Mouse (Mus musculus): Measurements from ENCODE around the gene Lpar3.

Gene Lpar3

DNA sequence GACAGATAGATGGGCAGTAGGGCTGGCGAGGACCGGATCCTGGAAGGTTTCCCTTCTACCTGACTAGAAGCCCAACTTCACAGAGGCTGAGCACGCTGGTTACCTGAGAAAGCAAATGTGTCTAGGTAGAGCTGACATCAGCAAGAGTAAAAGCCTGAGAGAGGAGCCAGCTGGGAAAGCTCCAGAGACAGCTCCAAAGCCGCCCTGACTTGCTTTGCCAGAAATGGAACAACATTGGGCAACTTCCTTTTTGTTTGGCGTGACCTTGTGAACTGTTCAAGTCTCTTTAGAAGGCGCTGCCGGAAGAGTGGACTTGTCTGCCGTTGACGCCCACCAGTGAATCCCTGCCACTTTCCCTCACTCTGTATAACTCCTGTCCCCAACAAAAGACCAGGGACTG lies 39.4 kb downstream of the Lpar3 start:
- DNase-seq (ENCODE audit: low spot score in 2 of 2) = no peak

DNA sequence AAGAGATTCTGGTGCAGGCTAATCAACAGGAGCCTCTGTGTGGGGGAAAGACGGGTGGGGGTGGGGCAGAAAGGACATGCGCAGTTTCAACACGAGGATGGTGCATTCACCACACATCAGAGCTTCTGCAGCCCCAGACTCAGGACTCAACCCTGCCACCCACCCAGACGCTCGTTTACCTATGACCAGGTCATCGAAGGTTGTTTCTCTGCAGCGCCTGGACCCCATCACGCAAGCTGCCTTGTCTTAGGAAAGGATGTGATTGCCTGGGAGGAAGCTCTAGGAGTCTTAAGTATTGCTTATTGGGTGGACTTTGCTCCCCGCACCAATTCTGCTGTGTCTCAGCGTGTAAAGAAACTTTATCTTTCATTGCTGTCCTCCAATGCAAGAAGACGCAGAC lies 40.1 kb downstream of the Lpar3 start:
- DNase-seq (ENCODE audit: low spot score in 2 of 2) = no peak

DNA sequence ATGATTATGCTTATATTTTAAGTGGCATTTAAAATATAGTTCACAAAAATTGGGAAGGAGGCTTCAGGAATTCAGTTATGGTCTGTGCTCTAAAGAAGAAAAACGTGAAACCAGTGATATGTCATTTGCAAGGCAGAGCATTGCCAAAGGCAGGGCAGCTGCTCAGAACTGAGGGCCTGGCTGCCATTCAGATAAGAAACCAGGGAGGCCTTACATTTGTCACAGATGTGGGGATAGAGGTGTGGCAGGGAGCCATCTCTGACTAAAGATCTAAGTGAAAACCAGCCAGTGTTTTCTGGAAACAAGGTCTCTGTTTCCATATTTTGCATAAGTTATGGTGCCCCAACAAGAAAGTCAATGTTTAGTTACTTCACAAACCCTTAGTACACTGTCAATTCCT lies 41.8 kb downstream of the Lpar3 start:
- DNase-seq (ENCODE audit: low spot score in 2 of 2) = peak; percentile 42 to 47

DNA sequence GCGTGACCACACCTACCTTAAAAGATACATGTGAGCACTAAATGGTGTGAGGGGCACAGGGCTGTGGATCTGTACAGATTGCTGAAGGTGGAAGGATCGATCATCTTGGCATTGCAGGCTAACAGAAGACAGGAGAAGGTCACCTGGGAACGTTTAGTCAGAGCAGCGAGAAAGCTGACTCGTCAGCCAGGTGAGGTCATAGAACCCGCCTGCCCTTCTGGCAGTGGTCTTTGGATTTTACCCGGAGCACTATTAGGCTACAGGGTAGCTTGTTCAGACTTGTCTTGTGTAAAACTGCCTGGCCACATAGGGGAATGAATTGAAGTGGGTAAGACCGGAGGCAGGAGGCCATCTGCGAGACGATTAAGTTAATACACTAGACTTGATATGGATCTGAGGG lies 43.4 kb downstream of the Lpar3 start:
- no peak for DNase-seq (ENCODE audit: low spot score in 2 of 2)

DNA sequence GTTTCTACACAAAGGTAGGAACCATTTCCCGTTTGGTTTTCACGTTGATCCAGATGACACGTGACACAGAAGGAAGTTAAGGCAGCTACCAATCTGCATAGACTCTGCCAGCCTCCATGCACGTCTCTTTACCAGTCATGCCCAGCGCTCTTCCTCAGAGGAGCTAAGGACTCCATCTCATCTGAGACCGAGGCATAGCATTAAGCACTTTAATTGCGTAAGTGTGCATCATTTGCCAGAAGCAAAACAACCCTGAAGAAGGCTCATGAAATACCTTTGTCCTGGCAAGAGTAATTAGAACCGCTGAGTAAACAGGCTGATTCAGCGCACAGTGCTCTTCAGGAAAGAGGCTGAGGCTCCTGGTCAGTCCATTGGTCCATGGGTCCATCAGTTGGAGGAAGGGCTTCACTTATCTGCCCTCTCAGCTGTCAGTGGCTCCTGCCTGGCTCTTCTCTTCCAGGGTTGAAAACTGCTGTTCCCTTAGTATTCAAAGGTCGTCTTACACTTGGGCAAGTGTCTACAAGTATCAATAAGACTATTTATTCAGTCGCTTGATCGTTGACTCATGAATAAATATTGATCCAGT lies 44.9 kb downstream of the Lpar3 start:
- DNase-seq (ENCODE audit: low spot score in 2 of 2) = no peak

DNA sequence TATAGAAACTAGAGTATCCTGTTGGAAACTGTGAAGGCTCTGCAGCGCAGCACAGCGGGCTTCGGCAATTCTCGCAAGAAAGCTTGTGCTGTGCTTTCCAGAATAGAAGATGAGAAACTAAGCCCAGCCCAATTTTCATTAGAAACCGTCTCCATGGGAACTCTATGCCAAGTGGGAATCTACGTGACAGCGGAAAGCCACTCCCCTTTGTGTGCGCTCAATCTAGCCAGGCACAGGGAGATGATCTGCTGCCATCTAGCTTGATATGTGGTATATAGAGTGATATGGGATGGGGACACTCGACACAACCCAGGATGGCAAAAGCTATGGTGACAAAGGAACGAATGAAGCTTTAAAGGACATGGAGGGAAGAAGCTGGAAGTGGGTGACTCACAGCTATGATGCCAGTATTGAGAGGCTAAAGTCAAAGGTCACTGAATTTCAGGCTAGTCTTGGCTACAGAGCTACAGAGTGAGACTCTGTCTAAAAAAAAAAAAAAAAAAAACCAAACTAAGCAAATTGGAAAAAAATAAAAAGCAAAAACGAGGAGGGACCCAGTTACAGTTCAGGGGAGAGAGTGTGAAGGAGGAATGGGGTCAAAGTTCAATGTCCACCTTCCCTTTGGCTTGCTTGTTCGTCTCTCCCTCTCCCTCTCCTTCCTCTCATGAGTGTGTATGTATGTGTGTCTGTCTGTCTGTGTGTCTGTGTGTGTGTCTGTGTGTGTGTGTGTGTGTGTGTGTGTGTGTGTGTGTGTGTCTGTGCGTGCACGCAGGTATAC lies 47.5 kb downstream of the Lpar3 start:
- DNase-seq (ENCODE audit: low spot score in 2 of 2) = peak; percentile 68 to 84

DNA sequence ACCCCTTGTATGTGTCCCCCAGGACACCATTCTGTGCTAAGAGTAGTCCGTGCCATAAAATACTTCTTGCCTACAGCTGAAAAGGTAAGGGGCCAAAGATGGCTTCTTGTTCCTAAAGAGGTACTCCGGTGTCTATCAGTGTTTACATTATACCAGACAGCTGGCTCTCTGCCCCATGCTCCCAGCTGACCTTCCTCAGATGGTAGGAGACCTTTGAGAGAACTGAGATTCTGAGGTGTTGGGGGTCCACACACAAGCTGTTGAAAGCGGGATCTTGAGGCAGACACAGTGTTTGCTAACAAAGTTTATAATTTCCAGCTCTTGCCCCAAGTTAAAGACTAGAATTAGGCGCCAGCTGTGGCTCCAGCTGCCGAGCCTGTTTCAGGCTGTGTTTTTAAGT lies 53.7 kb downstream of the Lpar3 start:
- no peak for DNase-seq (ENCODE audit: low spot score in 2 of 2)

DNA sequence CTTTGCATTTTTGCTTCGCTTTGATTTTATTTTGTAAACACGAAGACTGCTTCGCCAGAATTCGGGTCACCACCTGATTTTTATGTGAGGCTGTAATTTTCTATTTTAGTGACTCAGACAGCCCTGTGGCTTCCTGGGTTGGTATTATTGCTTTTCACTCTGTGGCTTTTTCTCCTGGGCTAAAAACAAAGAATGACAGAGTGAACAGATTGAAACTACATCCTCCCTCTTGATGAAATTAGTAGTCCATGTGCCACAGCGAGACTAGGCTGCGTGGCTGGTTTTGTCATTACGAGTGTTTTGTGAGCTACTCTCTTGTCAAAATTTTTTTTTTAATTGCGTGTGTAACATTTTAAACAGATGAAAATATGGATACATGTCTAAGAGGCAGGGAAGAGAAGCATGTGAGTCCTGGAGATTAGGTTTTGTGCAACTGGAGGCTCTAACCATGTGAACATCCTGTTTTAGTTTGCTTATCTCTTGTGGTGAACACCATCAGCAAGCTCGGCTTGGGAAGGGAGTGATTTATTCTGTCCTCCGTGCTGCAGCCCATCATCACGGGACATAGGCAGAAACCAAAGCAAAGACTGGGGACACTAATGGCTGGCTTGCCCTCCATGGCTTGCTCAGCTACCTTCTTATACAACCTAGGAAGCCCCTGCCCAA lies 54.7 kb downstream of the Lpar3 start:
- DNase-seq (ENCODE audit: low spot score in 2 of 2) = no peak

DNA sequence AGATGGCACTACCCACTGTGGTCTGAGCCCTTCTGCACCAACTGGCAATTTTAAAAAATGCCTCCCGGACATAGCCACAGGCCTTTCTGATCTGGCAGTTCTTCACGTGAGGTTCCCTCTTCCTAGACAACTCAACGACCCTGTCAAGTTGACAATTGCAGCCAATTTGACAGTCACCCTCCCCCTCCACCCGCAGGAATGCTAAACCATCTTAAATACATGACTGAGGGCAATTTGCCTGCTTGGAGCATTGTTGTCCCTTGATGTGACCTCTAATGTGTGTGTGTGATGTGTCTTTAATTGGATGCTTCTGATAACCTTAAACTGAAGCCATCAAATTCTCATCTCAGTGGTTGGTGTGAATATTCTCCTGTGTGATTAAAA lies 55.3 kb downstream of the Lpar3 start:
- peak in 1 of 2 experiments; percentile 0 for DNase-seq (ENCODE audit: low spot score in 2 of 2)

DNA sequence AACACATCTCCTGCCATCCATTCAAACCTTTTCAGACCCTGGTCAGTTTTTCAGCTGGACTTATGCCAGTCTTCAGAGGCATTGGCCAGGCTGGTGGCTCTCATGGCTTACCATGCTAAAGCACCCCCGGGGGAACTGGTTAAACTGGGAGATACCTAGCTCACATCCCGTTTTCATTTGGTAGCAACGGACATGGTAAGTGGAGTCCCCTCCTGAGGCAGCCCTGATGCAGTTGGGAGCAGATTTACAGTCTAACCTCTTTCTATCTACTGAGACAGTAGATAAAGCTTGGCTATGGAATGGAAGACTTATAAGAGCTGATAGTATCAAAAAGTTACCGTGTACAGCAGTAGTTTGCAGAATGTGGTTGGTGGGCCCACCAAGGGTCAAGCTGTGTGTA lies 56.2 kb downstream of the Lpar3 start:
- DNase-seq (ENCODE audit: low spot score in 2 of 2) = no peak

DNA sequence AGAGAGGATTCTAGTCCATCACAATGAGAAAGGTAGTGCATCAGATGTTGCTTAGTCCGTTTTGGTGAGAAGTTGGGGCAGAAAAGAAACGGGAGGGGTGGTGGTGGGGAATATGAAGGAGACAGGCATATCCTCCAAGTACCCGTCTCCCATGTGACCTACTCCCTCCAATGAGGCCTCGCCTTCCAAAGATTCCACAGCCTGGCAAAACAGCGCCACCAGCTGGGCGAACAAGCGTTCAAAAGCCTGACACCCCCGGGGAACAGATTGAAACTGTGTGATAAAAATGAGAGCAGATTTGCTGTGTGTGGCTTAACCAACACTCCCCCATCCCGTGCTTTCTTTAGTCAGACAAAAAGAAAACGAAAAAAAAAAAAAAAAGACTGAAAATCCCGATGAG lies 56.7 kb downstream of the Lpar3 start:
- DNase-seq (ENCODE audit: low spot score in 2 of 2) = peak; percentile 70 to 71

DNA sequence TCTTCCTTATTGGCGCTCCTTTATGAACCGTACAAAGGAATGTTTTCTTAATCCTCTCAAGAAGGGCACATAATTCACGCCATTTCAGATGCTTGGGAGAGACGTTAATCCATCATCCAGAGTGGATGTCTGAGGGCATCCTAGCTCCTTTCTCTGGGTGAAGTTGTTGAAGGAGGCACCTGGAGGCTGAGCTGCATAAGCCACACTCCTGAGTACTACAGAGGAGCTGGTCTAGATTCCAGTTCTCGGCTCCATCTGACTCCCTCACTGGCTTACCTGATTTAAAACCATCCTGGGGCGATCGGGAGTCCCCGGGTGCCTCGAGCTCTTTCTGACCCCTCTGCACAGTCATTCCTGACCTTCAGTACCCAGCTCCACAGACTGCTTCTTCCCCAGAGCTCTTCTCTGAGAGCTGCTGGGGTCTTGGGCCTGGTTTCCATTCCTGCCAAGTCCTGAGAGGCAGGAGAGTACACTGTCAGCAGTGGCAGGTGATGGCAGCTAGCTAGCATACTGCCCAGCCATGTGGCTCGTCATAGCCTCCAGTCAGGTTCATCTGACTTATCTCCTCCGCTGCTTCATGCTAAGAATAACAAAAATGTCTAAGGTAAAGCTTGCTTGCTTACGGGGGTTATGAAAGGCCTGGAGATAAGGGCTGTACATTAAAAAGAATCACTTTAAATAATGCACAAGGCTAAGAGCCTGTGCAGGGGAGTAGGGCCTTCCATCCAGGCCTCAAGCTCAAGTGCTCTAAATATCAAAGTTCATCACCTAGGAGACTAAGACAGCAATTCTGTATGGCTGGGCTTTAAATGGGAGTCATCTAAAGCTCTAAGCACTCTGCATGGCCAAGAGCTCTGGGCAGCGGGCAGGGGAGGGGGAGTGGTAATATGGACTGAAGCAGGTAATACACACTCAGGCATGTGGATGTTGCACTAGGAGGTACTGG lies 57.7 kb downstream of the Lpar3 start:
- DNase-seq (ENCODE audit: low spot score in 2 of 2) = peak in 1 of 2 experiments; percentile 19

DNA sequence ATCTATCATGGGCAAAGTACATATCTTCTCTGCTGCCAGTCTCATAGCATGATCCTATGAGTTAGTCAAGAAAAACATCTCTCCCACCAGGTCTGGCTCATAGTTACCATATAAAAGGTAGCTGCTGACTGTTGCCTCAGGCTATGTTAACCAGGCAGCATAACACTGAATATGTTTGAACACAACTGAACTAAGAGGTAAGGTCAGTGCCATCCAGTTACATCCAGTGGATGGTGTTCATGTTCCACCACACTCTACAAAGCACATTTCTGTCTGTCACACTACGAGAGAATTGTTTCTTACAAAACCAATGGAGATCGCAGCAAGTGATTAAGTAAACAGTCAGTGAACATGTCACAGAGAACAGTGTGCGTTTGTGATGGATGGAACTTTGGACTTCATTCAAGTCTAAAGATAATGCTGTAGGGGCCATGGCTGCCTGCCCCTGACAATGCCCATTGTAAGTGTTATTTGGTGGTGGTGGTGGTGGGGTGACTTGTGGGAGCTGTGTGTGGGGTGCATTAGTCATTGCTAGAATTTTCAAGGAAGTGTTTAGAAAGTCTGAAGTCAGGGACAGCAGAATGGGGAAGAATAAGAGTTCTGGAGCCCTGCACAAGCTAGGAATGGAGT lies 63.1 kb downstream of the Lpar3 start:
- peak in 1 of 2 experiments; percentile 12 for DNase-seq (ENCODE audit: low spot score in 2 of 2)

DNA sequence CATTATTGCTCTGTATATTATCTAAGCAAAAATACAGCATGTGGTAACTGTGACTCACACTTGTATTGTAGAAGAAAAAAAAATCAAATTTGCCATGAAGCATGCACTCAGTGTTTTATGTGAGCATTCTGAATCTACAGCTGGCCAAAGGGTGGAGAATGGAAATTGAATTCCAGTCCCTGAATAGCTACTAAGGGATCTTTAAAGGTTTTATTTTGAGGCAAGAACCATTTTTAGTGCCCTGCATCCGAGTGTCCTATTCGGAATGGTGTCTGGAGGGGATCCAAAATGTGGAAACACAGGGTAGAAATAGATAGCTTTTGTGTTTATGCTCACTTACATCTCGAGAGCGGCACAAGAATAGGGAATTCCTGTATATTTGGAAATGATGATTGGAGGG lies 65.4 kb downstream of the Lpar3 start:
- DNase-seq (ENCODE audit: low spot score in 2 of 2) = peak in 1 of 2 experiments; percentile 53

DNA sequence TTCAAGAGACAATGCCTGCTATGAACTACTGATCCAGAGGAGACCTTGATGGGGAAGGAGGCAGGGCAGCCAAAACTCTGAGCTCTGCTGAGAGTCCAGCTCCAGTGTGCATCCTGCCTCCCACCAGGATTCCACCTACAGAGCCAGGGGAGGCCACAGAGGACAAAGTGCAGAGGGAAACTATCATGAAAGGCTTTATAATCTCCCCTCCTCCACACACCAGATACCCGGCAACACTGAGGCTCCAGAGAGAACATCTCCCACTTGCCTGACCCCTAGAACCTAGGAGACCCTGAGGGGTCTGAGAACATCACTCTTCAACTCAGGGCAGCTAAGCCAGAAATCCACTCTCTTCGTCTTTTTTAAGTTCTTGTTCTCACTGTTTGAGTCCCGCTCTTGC lies 71.2 kb downstream of the Lpar3 start:
- no peak for DNase-seq (ENCODE audit: low spot score in 2 of 2)

DNA sequence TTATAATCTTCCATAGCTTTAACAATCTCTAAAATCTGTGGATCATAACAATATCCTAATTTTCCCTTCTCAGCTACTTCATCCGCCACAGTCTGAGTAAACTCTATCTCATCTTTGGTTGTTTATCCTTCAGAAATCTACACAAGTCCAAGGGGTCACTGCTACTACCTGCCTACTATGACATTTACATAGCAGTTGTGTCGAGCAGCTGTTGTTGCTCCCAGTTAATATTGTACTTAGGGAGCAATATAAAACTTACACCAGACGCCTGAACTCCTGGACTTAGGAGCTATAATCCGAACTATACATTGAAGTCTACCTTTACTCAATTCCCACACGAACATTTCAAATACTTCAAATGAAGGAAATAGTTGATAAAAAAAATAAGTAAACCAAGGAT lies 71.8 kb downstream of the Lpar3 start:
- DNase-seq (ENCODE audit: low spot score in 2 of 2) = no peak

DNA sequence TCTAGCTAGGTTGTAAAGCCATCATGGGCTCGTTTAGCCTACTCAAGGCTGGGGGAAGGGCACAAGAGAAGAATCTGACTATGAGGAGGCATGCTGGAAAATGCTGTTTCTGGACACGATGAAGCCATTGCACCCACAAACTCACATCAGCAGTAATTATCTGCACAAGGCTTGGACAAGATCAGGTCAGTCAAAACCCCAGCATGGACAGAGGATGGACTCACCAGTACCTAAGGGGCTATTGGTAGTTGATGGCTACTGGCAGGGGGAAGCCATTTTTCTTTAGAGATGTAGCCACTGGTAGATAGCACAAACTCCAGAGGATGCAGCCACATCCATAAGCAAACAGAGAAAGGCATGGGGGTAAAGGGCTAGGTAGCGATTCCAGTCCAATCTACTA lies 81.7 kb downstream of the Lpar3 start:
- DNase-seq (ENCODE audit: low spot score in 2 of 2) = no peak

DNA sequence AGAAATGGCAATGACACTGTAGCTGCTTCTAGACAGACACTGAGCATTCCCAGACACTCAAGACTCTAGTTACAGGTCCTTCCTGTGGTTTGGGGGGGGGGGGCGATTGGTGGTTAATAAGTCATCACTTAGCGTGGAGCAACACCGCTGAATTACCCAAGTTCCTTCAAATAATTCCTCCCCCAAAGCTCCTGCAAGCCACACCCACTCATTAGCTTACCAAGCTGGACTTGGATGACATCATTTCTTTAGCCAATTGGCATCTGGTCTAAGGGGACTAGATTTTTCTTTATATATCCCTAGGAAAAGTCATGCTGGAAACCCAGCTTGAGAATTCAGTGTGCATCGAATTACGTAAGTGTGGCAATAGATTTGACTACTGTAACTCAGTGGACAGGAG lies 82.4 kb downstream of the Lpar3 start:
- peak in 1 of 2 experiments; percentile 7 for DNase-seq (ENCODE audit: low spot score in 2 of 2)

DNA sequence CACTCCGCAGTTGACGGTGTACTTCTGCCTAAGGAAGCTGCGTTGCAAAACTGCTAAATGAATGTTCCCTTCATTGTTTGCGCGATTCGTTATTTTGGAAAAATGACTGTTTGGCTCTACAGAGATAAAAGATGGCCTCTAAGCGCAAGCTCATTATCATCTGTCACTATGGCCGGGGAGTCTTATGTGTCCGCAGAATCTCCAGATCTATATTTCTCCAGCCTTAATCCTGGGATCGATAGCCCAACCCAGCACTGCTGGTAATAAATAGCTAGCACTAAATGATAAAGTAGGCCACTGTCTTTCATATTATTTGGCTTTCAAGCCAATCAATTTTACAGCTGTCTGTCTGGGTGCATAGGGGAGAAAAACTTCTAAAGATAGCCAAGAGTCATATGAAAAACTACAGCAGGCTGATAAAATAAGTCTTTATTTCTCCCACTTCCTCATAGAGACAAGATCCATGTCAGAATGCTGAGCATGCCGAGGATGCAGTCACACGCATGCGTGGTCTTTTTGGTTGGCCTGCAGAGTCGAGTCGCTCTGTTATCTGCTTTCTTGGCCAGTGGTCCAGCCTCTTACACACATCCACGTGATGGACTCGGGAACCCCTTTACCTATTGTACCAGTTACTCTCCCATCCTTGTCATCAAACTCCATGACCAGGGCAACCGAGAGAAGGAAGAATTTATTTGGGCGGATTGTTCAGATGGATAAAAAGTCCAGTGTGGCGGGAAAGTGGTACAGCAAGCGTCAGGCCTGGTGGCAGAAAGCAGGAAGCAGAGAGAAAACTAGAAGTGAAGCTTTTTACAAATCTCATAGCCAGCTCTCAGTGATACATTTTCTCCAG lies 84.0 kb downstream of the Lpar3 start:
- DNase-seq (ENCODE audit: low spot score in 2 of 2) = peak in 1 of 2 experiments; percentile 16

DNA sequence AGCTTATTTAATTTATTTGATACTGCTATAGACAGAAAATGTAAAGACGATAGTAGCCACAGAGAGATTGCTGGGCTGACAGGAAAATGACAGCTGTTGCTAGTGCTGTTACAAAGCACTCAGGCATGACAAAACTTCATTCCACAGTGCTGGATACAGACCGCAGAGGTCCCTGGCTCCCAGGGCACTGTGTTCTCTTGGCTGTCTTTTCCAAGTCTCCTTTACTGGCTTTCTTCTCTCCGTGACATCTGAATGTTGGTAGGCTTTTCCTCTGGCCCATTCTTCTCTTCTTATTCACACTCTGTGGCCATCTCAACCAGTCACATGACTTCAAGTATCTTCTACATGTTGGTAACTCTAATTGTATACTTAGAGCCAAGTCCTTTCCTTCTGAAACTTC lies 86.6 kb downstream of the Lpar3 start:
- peak in 1 of 2 experiments; percentile 4 for DNase-seq (ENCODE audit: low spot score in 2 of 2)

DNA sequence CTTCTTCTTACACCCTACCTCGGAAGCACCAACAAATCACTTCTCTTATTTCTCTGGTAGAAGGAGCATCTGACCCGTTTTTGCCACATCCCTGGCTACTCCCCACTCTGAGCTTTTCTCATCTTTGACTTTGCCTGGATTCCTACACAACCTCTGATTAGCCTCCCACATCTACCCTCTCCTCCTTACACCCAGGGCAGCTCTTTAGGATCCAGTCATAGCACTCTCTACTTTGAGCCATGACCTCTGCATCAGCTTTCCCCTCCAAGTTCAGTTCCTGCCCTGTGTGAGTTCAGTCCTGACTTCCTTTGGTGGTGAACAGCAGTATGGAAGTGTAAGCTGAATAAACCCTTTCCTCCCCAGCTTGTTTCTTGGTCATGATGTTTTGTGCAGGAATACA lies 87.1 kb downstream of the Lpar3 start:
- DNase-seq (ENCODE audit: low spot score in 2 of 2) = peak in 1 of 2 experiments; percentile 1

Measured in right cerebral cortex, postnatal 10 days (tissue).